Mouse (Mus musculus): ENCODE results near the gene Actn1. TPM values are rescaled to one million over a fixed set of nuclear protein-coding genes. Genes with fewer than 3 reads are reported as not detected.
A peak's percentile ranks its signal among the peaks of the same experiment; 100 is the strongest.

Gene Actn1
- polyA plus RNA-seq, 1 experiment from 2014 or later: 29.2 TPM

DNA sequence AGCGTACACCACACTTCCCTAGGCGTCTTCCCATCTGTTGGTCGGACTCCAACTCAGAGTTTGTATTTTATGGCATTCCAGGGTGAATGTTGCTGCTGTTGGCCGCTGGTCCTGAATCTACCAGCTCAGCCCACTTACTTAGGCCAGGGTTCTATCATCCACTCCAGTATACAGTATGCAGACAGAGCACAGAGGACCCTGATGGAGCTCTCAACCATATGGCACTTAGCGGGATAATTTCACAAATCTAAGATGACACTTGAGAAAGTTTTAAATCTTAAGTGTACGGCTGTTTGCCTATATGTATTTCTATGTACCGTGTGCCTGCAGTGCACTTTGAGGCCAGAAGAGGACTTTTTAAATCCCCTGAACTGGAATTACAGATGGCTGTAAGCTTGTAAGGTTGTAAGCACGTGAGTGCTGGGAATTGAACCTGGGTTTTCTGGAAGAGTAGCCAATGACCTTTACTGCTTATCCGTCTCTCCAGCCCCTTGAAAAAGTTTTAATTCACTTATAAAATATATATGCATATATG lies 127.1 kb downstream of the Actn1 start:
- Histone ChIP-seq H3K4me3 (no peak overlapping the region), H3K27ac (peak overlapping the region; percentile 99), H3K9me3 (replicated peaks) (no peaks in the 10 kb centered on the region), H3K9ac (peak overlapping the region; percentile 86; the same call in 1 of the 2 replicates), H3K27me3 (no peaks in the 10 kb centered on the region), H3K36me3 (no peaks in the 10 kb centered on the region), H3K4me1 (replicated peaks) (peaks cover 57% of the 10 kb centered on the region), H3K4me2 (peak overlapping the region; percentile 76; the same call in 1 of the 2 replicates)
- no peak for ATAC-seq (replicated peaks; ENCODE audit: insufficient number of reproducible peaks, insufficient read depth, low FRiP score, low read depth)
- WGBS: 44% methylated on average over 9 of the region's 9 CpGs

DNA sequence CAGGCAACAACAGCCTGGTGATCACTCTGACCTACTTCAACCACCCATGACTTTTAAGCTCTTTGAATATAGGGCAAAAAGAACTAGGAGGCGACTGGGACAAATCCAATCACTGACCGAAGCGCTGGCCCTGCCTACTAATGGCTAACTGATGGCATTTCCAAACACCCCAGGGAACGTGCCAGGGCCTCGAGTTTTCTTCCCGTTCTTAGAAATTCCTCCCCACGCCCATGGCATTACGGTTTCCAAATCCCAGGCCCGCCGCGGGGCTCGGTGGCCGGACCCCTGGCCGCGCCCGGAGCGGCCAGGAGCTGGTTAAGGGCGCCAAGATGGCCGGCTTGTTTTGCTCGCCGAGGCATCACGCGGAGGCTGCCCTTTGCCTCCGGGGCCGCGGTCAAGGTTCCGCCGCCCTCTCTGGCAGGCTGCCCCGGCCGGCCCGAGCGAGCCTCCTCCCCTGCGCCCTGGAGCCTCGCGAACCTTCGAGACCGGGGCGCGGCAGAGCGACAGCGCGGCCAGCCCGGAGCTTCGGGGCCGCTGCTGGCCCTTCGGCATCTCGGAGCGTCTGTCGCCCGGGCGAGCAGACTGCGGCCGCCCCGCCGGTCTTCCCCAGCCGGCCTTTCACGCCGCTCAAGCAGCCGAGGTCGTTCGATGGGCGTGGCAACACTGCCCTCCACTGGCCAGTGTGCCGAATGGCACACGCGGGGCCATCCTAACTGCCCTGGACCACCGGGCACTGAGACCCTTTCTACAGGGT lies 127.7 kb downstream of the Actn1 start:
- Histone ChIP-seq H3K4me2 (peak overlapping the region; percentile 76), H3K27ac (peak overlapping the region; percentile 99), H3K4me1 (replicated peaks) (peaks cover 54% of the 10 kb centered on the region), H3K4me3 (peak overlapping the region; percentile 66), H3K9ac (peak overlapping the region; percentile 86), H3K27me3 (no peaks in the 10 kb centered on the region), H3K9me3 (replicated peaks) (no peaks in the 10 kb centered on the region), H3K36me3 (no peaks in the 10 kb centered on the region)
- peak; percentile 74 for ATAC-seq (replicated peaks; ENCODE audit: insufficient number of reproducible peaks, insufficient read depth, low FRiP score, low read depth)
- WGBS: under 1% methylated on average over 66 of the region's 66 CpGs

DNA sequence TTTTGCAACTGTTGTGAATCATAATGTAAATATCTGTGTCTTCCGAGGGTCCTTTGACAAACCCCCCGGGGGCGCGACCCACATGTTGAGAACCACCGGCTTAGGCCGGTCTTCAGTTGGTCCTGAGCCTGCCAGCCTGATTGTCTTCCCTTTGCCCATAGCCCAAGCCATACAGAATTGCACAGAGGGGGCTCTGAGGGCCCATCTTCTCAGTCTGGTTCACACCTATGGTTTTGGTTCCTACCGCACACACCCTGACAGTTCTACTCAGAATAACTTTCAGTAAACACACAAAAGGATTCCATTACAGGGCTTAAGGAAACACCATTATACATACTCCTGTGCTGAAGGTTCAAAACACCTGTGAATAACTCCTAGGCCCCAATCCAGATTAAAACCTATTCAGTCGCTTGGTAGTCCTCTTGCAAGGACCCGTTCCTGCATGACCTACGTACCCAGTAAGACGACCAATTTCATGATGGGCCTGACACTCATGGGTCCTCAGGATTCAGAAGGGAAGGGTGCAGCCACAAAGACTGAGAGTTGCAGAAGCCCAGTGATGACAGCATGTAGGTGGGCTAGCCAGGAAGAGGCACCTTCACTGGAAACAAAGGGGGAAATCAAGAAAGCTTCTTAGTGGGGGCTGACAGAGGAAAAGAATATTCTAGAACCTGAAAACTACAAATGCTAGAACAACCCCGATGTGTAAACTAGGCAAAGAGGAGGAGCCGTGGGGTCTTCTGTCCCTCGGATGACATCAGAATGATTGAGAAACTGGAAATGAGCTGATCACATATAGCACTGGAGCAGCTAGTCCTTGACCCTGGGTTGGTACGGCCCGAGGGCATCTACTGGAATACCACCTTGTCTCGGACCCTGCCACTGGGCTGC lies 128.6 kb downstream of the Actn1 start:
- 52% methylated on average over 17 of the region's 17 CpGs for WGBS
- H3K4me2 ChIP-seq: peak overlapping the region; percentile 76
- no peaks in the 10 kb centered on the region for H3K36me3 ChIP-seq
- H3K9ac ChIP-seq: peak overlapping the region; percentile 86
- ATAC-seq (replicated peaks; ENCODE audit: insufficient number of reproducible peaks, insufficient read depth, low FRiP score, low read depth): no peak
- peak overlapping the region; percentile 99 for H3K27ac ChIP-seq
- H3K4me3 ChIP-seq: peak overlapping the region; percentile 66
- H3K27me3 ChIP-seq: no peaks in the 10 kb centered on the region
- no peaks in the 10 kb centered on the region for H3K9me3 ChIP-seq (replicated peaks)
- H3K4me1 ChIP-seq (replicated peaks): peaks cover 45% of the 10 kb centered on the region

DNA sequence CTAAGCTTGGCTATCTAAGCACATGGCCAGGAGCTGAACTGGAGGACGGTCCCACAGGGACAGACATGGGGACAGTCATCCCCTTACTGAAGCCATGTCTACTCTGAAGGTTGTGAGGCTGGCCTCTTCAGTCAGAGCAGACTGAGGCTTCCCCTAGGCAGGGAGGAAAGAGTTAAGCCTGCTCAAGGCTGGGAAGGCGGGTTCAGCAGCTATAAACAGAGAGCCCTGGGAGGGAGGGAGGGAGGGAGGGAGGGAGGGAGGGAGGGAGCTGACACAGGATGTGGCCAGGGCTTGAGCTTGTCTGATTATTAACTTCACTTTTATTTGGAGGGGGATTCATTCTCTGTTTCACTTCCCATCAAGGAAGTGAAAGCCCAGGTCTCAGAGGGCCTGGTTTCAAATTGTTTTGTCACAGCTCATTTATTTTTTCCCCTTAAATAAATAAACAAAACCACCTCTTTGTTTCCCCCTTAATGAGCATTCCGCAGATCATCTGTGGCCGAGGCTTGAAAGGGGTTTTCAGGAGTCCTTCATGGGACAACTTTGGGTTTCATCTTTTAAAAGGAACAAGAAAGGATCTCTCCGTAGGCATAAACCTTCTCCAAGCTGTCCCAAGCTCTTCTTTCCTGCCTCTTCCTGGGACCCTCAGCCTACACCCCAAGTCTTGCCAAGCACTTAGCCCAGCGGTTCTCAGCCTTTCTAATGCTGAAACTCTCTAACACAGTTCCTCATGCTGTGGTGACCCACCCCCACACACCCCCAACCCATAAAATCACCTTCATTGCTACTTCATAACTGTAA lies 129.4 kb downstream of the Actn1 start:
- H3K27me3 ChIP-seq: no peaks in the 10 kb centered on the region
- no peaks in the 10 kb centered on the region for H3K36me3 ChIP-seq
- H3K4me2 ChIP-seq: peak overlapping the region; percentile 76
- no peaks in the 10 kb centered on the region for H3K9me3 ChIP-seq (replicated peaks)
- peaks cover 37% of the 10 kb centered on the region for H3K4me1 ChIP-seq (replicated peaks)
- peak overlapping the region; percentile 7 for H3K4me3 ChIP-seq
- peak overlapping the region; percentile 33 for H3K9ac ChIP-seq
- peak; percentile 28; the same call in 1 of the 2 replicates for ATAC-seq (replicated peaks; ENCODE audit: insufficient number of reproducible peaks, insufficient read depth, low FRiP score, low read depth)
- peak overlapping the region; percentile 99 for H3K27ac ChIP-seq
- 22% methylated on average over 5 of the region's 6 CpGs for WGBS

DNA sequence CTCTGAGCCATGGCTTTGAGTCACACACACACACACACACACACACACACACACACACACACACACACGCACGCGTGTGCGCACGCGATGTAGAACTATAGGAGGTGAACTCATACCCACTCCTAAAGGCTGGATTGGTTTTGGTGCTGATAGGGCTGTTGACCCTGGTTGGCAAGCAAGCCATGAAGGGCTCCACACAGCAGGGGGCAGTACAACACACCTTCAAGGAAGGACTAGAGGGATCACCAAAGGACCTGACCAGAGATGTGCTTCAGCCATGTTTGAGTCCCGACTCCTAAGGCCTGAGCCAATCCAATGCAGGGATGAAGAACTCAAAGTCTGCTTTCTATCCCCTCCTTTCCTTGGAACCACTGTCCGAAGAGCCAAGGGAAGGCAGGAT lies 130.6 kb downstream of the Actn1 start:
- H3K27ac ChIP-seq: peak overlapping the region; percentile 99; the same call in 1 of the 2 replicates
- H3K9me3 ChIP-seq (replicated peaks): no peaks in the 10 kb centered on the region
- no peak for ATAC-seq (replicated peaks; ENCODE audit: insufficient number of reproducible peaks, insufficient read depth, low FRiP score, low read depth)
- WGBS: 93% methylated on average over 8 of the region's 8 CpGs
- peaks cover 3% of the 10 kb centered on the region; the same call in 1 of the 2 replicates for H3K36me3 ChIP-seq
- no peak overlapping the region for H3K4me2 ChIP-seq
- H3K4me3 ChIP-seq: no peak overlapping the region
- H3K27me3 ChIP-seq: no peaks in the 10 kb centered on the region
- peaks cover 34% of the 10 kb centered on the region for H3K4me1 ChIP-seq (replicated peaks)
- H3K9ac ChIP-seq: no peak overlapping the region

DNA sequence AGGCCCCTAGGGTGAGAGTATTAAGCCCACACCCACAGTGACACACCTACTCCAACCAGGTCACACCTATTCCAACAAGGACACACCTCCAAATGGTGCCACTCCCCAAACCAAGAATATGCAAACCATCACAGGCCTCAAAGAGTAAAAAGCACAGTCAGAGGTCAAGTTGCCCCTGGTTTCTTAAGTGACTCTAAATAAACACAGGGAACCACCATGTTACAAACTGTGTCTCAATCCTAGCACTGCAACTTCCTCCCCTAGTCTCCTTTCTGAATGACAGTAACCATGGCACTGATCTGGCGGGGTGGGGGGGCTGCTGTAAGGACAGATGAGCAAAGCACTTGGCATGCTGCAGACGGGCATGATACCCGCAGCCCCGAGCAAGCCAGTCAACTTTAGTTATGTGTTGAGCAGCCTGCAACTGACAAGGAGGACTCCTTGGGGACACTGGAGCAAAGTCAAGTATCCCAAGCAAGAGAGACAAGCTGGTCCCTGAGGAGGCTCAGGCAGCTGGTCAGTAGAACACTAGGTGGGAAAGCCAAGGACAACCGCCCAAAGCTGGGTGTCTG lies 132.9 kb downstream of the Actn1 start:
- Histone ChIP-seq H3K4me1 (replicated peaks) (peaks cover 56% of the 10 kb centered on the region), H3K9me3 (replicated peaks) (no peaks in the 10 kb centered on the region), H3K27ac (no peak overlapping the region), H3K4me2 (no peak overlapping the region), H3K9ac (no peak overlapping the region), H3K4me3 (no peak overlapping the region), H3K36me3 (peaks cover 3% of the 10 kb centered on the region; the same call in 1 of the 2 replicates), H3K27me3 (no peaks in the 10 kb centered on the region)
- WGBS: 78% methylated on average over 5 of the region's 5 CpGs
- ATAC-seq (replicated peaks; ENCODE audit: insufficient number of reproducible peaks, insufficient read depth, low FRiP score, low read depth): no peak

DNA sequence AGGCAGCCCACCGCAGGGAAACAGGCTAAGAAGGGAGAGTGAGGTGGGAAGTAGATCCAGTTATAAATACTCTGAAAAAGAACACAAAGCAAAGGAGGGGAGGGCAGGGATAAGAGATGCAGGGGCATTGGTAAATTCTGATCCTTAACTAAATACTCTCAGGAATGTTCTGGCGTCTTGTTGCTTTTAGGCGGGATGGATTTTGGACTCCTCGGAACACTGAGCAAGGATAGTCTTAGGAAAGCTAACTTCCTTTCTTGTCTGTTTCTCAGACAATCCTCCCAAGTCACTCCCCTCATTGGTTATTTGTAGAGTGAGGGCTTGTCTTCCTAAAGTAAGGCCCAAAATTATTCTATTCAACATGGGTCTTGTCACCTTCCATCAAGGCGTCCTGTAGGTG lies 134.9 kb downstream of the Actn1 start:
- H3K4me1 ChIP-seq (replicated peaks): peaks cover 42% of the 10 kb centered on the region
- peaks cover 6% of the 10 kb centered on the region; the same call in 1 of the 2 replicates for H3K36me3 ChIP-seq
- H3K27ac ChIP-seq: no peak overlapping the region
- H3K4me3 ChIP-seq: no peak overlapping the region
- H3K9ac ChIP-seq: no peak overlapping the region
- no peaks in the 10 kb centered on the region for H3K27me3 ChIP-seq
- no peak for ATAC-seq (replicated peaks; ENCODE audit: insufficient number of reproducible peaks, insufficient read depth, low FRiP score, low read depth)
- H3K4me2 ChIP-seq: no peak overlapping the region
- no peaks in the 10 kb centered on the region for H3K9me3 ChIP-seq (replicated peaks)
- WGBS: 90% methylated on average over 5 of the region's 5 CpGs

DNA sequence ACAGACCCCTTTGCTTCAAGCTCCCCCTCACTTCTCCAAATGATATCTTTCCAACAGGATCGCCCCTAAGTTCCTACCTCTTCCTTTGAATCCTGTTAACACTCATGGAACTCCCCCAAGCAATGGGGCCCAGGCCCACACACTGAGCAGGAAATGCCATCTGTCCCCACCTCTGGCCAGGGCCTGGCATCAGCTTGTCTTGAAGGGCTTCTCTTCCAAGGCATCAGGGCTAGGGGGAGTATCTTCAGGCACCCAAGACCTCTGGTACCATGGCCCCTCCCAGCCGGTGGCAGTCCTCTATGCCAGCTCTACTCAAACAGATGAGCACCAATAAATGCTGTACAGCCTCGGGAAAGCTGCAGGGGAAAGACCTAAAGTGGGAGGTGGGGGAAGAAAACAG lies 135.4 kb downstream of the Actn1 start:
- WGBS: 63% methylated on average over 3 of the region's 3 CpGs
- Histone ChIP-seq H3K4me3 (no peak overlapping the region), H3K9me3 (replicated peaks) (no peaks in the 10 kb centered on the region), H3K36me3 (peaks cover 10% of the 10 kb centered on the region; the same call in 1 of the 2 replicates), H3K4me2 (no peak overlapping the region), H3K27me3 (no peaks in the 10 kb centered on the region), H3K9ac (no peak overlapping the region), H3K27ac (no peak overlapping the region), H3K4me1 (replicated peaks) (peaks cover 36% of the 10 kb centered on the region)
- no peak for ATAC-seq (replicated peaks; ENCODE audit: insufficient number of reproducible peaks, insufficient read depth, low FRiP score, low read depth)

DNA sequence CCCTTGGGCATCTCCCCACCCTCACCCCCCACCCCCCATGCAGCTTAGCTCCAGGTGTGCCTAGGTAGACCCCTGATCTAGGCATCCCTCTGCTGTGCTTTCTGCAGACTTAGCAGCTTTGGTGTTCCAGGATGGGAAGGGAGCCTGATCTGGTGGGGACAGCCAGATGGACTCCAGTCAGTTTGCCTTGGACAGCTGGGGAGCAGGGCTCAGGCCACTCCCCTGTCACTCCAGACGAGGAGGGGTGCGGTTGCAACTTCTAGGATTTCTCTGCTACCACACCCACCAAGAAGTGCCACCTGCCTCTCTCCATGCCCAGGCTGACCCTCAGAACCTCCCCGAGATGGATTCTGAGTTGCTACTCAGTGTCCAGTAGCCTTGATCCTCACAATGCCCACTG lies 136.0 kb downstream of the Actn1 start:
- Histone ChIP-seq H3K4me2 (no peak overlapping the region), H3K4me1 (replicated peaks) (peaks cover 31% of the 10 kb centered on the region)
- WGBS: 63% methylated on average over 3 of the region's 3 CpGs

DNA sequence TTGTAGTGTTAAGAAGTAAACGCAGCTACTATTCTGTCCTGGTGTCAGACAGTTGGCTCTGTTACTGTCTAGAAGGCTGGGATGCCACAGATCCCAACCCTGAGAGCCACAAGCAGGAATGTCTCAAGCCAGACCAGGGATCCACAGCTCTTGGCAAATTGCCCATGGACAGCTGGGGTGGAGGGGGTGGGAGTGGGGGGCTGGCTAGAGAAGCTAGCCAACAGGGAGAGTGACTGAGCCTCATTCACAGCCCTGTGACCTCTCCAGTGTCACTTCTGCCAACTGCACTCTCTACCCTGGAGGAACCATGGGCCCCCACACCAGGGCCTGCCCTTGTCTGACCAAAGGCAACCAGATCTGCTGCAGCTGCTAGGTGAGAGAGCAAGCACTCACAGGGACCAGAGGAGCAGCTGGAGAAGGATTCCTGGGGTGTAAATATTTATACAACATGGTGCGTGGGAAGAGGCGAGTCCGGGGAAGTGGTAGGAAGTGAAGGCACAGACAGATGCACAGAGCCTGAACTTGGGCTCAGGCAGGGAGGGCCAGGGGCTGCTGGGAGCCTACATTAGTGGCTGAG lies 136.9 kb downstream of the Actn1 start:
- H3K36me3 ChIP-seq: peaks cover 12% of the 10 kb centered on the region; the same call in 1 of the 2 replicates
- no peaks in the 10 kb centered on the region for H3K27me3 ChIP-seq
- no peak overlapping the region for H3K9ac ChIP-seq
- H3K4me2 ChIP-seq: no peak overlapping the region
- H3K27ac ChIP-seq: peak overlapping the region; percentile 69
- 17% methylated on average over 4 of the region's 4 CpGs for WGBS
- ATAC-seq (replicated peaks; ENCODE audit: insufficient number of reproducible peaks, insufficient read depth, low FRiP score, low read depth): peak; percentile 67
- no peak overlapping the region for H3K4me3 ChIP-seq
- H3K4me1 ChIP-seq (replicated peaks): peaks cover 29% of the 10 kb centered on the region
- H3K9me3 ChIP-seq (replicated peaks): no peaks in the 10 kb centered on the region

More for the DNA sequence above, 136.0 kb downstream of the Actn1 start:
- no peak for ATAC-seq (replicated peaks; ENCODE audit: insufficient number of reproducible peaks, insufficient read depth, low FRiP score, low read depth)
- Histone ChIP-seq H3K9ac (no peak overlapping the region), H3K9me3 (replicated peaks) (no peaks in the 10 kb centered on the region), H3K27ac (peak overlapping the region; percentile 69; the same call in 1 of the 2 replicates), H3K4me3 (no peak overlapping the region), H3K36me3 (peaks cover 12% of the 10 kb centered on the region; the same call in 1 of the 2 replicates), H3K27me3 (no peaks in the 10 kb centered on the region)
